Mouse (Mus musculus): ENCODE data around the gene Kif3c. TPM values are rescaled to one million over a fixed set of nuclear protein-coding genes. Genes with fewer than 3 reads are reported as not detected.
A peak's percentile ranks its signal among the peaks of the same experiment; 100 is the strongest.

Gene Kif3c
- total RNA-seq, 1 experiment, result 8.8 TPM

DNA sequence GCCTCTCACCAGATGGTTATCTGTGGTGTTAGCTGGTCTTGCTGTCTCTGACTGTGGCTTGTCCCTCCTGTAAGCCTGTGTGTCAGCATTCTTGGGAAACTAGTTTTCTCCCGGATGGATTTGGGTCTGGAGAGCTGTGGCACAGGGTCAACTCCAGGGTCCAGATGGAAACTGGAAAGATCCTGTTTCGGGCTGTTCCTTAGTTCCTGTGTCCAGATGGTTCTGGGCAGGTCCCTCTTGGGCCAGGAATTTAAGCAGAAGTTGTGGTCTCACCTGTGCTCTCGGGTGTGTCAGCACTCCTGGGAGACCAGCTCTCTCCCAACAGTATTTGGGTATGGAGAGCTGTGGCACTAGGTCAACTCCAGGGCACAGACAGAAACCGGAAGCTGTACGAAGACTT, 71.5 kb downstream of the Kif3c start:
- Histone ChIP-seq H3K9ac (ENCODE audit: insufficient read depth, low read depth, low read length, poor library complexity, severe bottlenecking) (no peak overlapping the region), H3K4me1 (ENCODE audit: control insufficient read depth in 2 of 2, insufficient read depth in 2 of 2, low read length in 2 of 2, poor library complexity in 1 of 2) (peaks cover 8 to 9% of the 10 kb centered on the region in 2 experiments; a peak in 3 of 4 replicates), H3K27ac (ENCODE audit: insufficient read depth, low read depth, low read length, poor library complexity, severe bottlenecking) (0 out of 2 replicates have a peak overlapping the region, but pooled peaks have one; percentile 1), H3K9me3 (ENCODE audit: control insufficient read depth, insufficient read depth, low read depth, low read length) (no peaks in the 10 kb centered on the region), H3K4me3 (ENCODE audit: insufficient read depth in 1 of 2, low read depth in 1 of 2, low read length in 2 of 2, poor library complexity in 1 of 2, severe bottlenecking in 1 of 2) (0 out of 4 replicates have a peak overlapping the region, but pooled peaks of 1 of the 2 experiments have one; percentile 5), H3K36me3 (ENCODE audit: control insufficient read depth, insufficient read depth, low read length, poor library complexity, severe bottlenecking) (no peaks in the 10 kb centered on the region)
- DNase-seq (ENCODE audit: low read depth, low spot score), result no peak
- TF ChIP-seq MAFK (IDR thresholded peaks at IDR 0.05; ENCODE audit: insufficient read depth, low read depth, low read length), result no peak
- TF ChIP-seq ZC3H11A (IDR thresholded peaks at IDR 0.05; ENCODE audit: borderline replicate concordance, low read depth, low read length), result no peak
- no peak for TF ChIP-seq HCFC1 (IDR thresholded peaks at IDR 0.05; ENCODE audit: borderline replicate concordance, insufficient read depth, low read length)
- no peak for TF ChIP-seq ZNF384 (IDR thresholded peaks at IDR 0.05; ENCODE audit: low read depth, low read length)
- TF ChIP-seq CHD2 (IDR thresholded peaks at IDR 0.05; ENCODE audit: low read depth, low read length), result no peak
- in situ Hi-C loops (cut with MboI; ENCODE audit: low sequenced_read_pairs in 2 of 2, unreplicated experiment in 2 of 2), result loop anchor here in 1 of 2 experiments (10.0 kb wide), 1 partner anchor 58 kb away; no protein-coding TSS in a partner anchor

DNA sequence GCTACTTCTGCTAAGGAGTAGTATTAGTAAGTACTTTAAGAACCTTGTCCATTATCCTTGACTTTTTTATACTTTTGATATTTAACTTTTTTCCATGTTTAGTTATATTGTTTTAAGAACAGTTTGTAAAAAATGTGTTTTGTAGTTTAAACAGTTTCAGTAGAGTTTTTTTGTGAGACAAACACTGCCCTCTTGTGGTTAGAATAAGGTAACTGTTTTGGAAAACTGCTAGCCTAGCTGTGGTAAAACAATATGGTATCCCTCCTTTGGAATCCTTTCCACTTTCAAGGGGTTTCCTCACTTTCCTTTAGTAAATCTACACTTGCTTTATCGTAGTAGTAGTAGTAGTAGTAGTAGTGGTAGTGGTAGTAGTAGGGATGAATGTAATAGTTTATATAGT, 72.9 kb downstream of the Kif3c start:
- Histone ChIP-seq H3K4me1 (ENCODE audit: control insufficient read depth in 2 of 2, insufficient read depth in 2 of 2, low read length in 2 of 2, poor library complexity in 1 of 2) (peaks cover 4 to 9% of the 10 kb centered on the region in 2 experiments; a peak in 3 of 4 replicates), H3K27ac (ENCODE audit: insufficient read depth, low read depth, low read length, poor library complexity, severe bottlenecking) (no peak overlapping the region), H3K36me3 (ENCODE audit: control insufficient read depth, insufficient read depth, low read length, poor library complexity, severe bottlenecking) (no peaks in the 10 kb centered on the region; the same call in 1 of the 2 replicates), H3K9ac (ENCODE audit: insufficient read depth, low read depth, low read length, poor library complexity, severe bottlenecking) (no peak overlapping the region), H3K4me3 (ENCODE audit: insufficient read depth in 1 of 2, low read depth in 1 of 2, low read length in 2 of 2, poor library complexity in 1 of 2, severe bottlenecking in 1 of 2) (no peak overlapping the region), H3K9me3 (ENCODE audit: control insufficient read depth, insufficient read depth, low read depth, low read length) (no peaks in the 10 kb centered on the region)
- in situ Hi-C loops (cut with MboI; ENCODE audit: low sequenced_read_pairs in 2 of 2, unreplicated experiment in 2 of 2), result loop anchor here in 1 of 2 experiments (10.0 kb wide), 1 partner anchor 57 kb away; no protein-coding TSS in a partner anchor
- no peak for DNase-seq (ENCODE audit: low read depth, low spot score)
- TF ChIP-seq CHD2 (IDR thresholded peaks at IDR 0.05; ENCODE audit: low read depth, low read length), result no peak
- TF ChIP-seq ZC3H11A (IDR thresholded peaks at IDR 0.05; ENCODE audit: borderline replicate concordance, low read depth, low read length), result no peak
- TF ChIP-seq ZNF384 (IDR thresholded peaks at IDR 0.05; ENCODE audit: low read depth, low read length), result no peak
- no peak for TF ChIP-seq MAFK (IDR thresholded peaks at IDR 0.05; ENCODE audit: insufficient read depth, low read depth, low read length)
- TF ChIP-seq HCFC1 (IDR thresholded peaks at IDR 0.05; ENCODE audit: borderline replicate concordance, insufficient read depth, low read length), result no peak

DNA sequence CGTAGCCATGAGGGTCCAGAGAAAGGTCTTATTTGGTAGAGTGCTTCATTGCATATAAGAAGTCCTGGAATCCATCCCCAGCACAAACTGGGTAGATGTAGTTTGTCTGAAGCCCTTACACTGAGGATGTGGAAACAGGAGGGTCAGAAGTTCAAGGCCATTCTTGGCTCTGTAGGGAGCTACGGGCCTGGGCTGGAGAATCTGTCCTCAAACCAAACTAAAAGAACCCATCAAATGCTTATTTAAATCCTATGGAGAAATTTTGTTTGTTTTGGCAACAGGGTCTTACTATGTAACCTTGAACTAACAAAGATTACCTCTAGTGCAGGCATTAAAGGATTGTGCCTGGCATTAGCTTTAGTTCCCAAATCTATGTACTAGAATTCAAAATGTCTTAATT, 76.0 kb downstream of the Kif3c start:
- in situ Hi-C loops (cut with MboI; ENCODE audit: low sequenced_read_pairs in 2 of 2, unreplicated experiment in 2 of 2), result no loop called here
- Histone ChIP-seq H3K9ac (ENCODE audit: insufficient read depth, low read depth, low read length, poor library complexity, severe bottlenecking) (no peak overlapping the region), H3K27ac (ENCODE audit: insufficient read depth, low read depth, low read length, poor library complexity, severe bottlenecking) (no peak overlapping the region), H3K9me3 (ENCODE audit: control insufficient read depth, insufficient read depth, low read depth, low read length) (no peaks in the 10 kb centered on the region), H3K36me3 (ENCODE audit: control insufficient read depth, insufficient read depth, low read length, poor library complexity, severe bottlenecking) (no peaks in the 10 kb centered on the region; the same call in 1 of the 2 replicates), H3K4me1 (ENCODE audit: control insufficient read depth in 2 of 2, insufficient read depth in 2 of 2, low read length in 2 of 2, poor library complexity in 1 of 2) (peaks cover 4 to 9% of the 10 kb centered on the region in 2 experiments; a peak in 3 of 4 replicates), H3K4me3 (ENCODE audit: insufficient read depth in 1 of 2, low read depth in 1 of 2, low read length in 2 of 2, poor library complexity in 1 of 2, severe bottlenecking in 1 of 2) (no peak overlapping the region)
- no peak for TF ChIP-seq HCFC1 (IDR thresholded peaks at IDR 0.05; ENCODE audit: borderline replicate concordance, insufficient read depth, low read length)
- no peak for TF ChIP-seq CHD2 (IDR thresholded peaks at IDR 0.05; ENCODE audit: low read depth, low read length)
- no peak for TF ChIP-seq MAFK (IDR thresholded peaks at IDR 0.05; ENCODE audit: insufficient read depth, low read depth, low read length)
- DNase-seq (ENCODE audit: low read depth, low spot score), result no peak

GRCm38 (mm10) chr12:3441361-3441760, 76.4 kb downstream of the Kif3c start:
- Histone ChIP-seq H3K9ac (ENCODE audit: insufficient read depth, low read depth, low read length, poor library complexity, severe bottlenecking) (no peak overlapping the region), H3K27ac (ENCODE audit: insufficient read depth, low read depth, low read length, poor library complexity, severe bottlenecking) (no peak overlapping the region), H3K36me3 (ENCODE audit: control insufficient read depth, insufficient read depth, low read length, poor library complexity, severe bottlenecking) (no peaks in the 10 kb centered on the region; the same call in 1 of the 2 replicates), H3K4me1 (ENCODE audit: control insufficient read depth in 2 of 2, insufficient read depth in 2 of 2, low read length in 2 of 2, poor library complexity in 1 of 2) (peaks cover 4 to 9% of the 10 kb centered on the region in 2 experiments; a peak in 3 of 4 replicates), H3K9me3 (ENCODE audit: control insufficient read depth, insufficient read depth, low read depth, low read length) (no peaks in the 10 kb centered on the region), H3K4me3 (ENCODE audit: insufficient read depth in 1 of 2, low read depth in 1 of 2, low read length in 2 of 2, poor library complexity in 1 of 2, severe bottlenecking in 1 of 2) (no peak overlapping the region)
- TF ChIP-seq ZC3H11A (IDR thresholded peaks at IDR 0.05; ENCODE audit: borderline replicate concordance, low read depth, low read length), result no peak
- in situ Hi-C loops (cut with MboI; ENCODE audit: low sequenced_read_pairs in 2 of 2, unreplicated experiment in 2 of 2), result no loop called here
- no peak for DNase-seq (ENCODE audit: low read depth, low spot score)

DNA sequence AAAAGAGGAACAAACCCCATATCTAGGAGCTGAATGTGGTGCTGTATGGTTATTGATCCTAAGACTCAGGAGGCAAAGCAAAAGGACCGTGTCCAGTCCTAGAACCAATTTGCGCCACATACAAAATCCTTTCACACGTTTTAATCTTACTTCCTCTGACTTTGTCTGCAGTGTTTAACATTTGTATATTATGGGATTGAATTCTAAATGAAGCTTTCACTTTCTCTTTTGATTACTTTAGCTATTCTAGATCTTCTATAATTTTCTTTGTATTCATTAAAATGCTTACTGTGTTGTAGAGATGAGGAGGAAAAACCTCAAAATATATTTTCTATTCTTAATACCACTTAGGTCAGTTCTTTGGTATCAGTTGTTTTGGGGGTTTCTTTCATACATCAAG, 88.6 kb downstream of the Kif3c start:
- Histone ChIP-seq H3K36me3 (ENCODE audit: control insufficient read depth, insufficient read depth, low read length, poor library complexity, severe bottlenecking) (peaks cover 7% of the 10 kb centered on the region), H3K9ac (ENCODE audit: insufficient read depth, low read depth, low read length, poor library complexity, severe bottlenecking) (no peak overlapping the region), H3K4me1 (ENCODE audit: control insufficient read depth in 2 of 2, insufficient read depth in 2 of 2, low read length in 2 of 2, poor library complexity in 1 of 2) (no peaks in the 10 kb centered on the region), H3K9me3 (ENCODE audit: control insufficient read depth, insufficient read depth, low read depth, low read length) (no peaks in the 10 kb centered on the region), H3K27ac (ENCODE audit: insufficient read depth, low read depth, low read length, poor library complexity, severe bottlenecking) (no peak overlapping the region), H3K4me3 (ENCODE audit: insufficient read depth in 1 of 2, low read depth in 1 of 2, low read length in 2 of 2, poor library complexity in 1 of 2, severe bottlenecking in 1 of 2) (no peak overlapping the region)
- in situ Hi-C loops (cut with MboI; ENCODE audit: low sequenced_read_pairs in 2 of 2, unreplicated experiment in 2 of 2), result no loop called here
- no peak for DNase-seq (ENCODE audit: low read depth, low spot score)
- no peak for TF ChIP-seq HCFC1 (IDR thresholded peaks at IDR 0.05; ENCODE audit: borderline replicate concordance, insufficient read depth, low read length)
- TF ChIP-seq CHD2 (IDR thresholded peaks at IDR 0.05; ENCODE audit: low read depth, low read length), result no peak
- TF ChIP-seq ZC3H11A (IDR thresholded peaks at IDR 0.05; ENCODE audit: borderline replicate concordance, low read depth, low read length), result no peak
- TF ChIP-seq MAFK (IDR thresholded peaks at IDR 0.05; ENCODE audit: insufficient read depth, low read depth, low read length), result no peak
- TF ChIP-seq ZNF384 (IDR thresholded peaks at IDR 0.05; ENCODE audit: low read depth, low read length), result no peak

Other genes with a start within 250 kb of the Kif3c start
- gene Rab10, start 55.2 kb upstream of the Kif3c start, total RNA-seq (2012; rRNA removed), result 65.4 and 73.5 TPM in 2 replicates
- 44.4 and 54.8 TPM in 2 replicates for gene Asxl2, start 61.7 kb downstream of the Kif3c start, total RNA-seq (2012; rRNA removed)
- 31.2 and 39.6 TPM in 2 replicates for gene Dtnb, start 207.2 kb downstream of the Kif3c start, total RNA-seq (2012; rRNA removed)

Measured in ES-E14 (cell line).